Mouse (Mus musculus) layer of hippocampus, postnatal 14 days (tissue): ENCODE data around the gene Bex6. TPM values are rescaled to one million over a fixed set of nuclear protein-coding genes. Genes with fewer than 3 reads are reported as not detected.
"Not testable (repeated sequence)": the region's sequence is repeated elsewhere in the genome, so short reads cannot be mapped to it uniquely, and the experiment has no call there.

Experiments used
- DNase-seq, 2 experiments: peaks; one replicate each; pipeline ENCODE4 v3.0.0; 2021 to 2022; ENCODE audit warnings: low spot score in 2 of 2, mixed read lengths in 1 of 2
- total RNA-seq, 2 experiments: library from RNA; stranded (reverse); gene quantifications; 2 replicates each; pipeline ENCODE4 v1.2.3; 2021

Bex6 gene
- total RNA-seq, 2 experiments from 2014 or later, result not detected

DNA sequence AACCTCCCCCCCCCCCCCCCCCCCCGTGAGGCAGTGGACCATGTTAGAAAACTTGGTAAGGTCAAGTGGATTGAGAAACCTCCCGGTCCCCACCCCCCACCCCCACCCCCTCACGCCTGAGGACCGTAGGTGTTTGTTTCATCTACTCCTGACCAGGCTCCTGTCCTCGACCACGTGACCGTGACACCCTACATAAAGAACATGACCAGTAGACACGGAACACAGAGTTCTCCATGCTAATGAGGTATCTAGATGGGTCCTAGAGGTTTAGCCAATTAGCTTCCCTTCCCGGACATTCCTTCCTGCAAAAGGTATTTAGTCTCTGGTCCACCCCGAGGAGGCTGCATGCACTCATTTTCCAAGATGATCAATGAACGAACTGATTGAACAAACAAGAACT lies 6.2 kb upstream of the Bex6 start:
- DNase-seq, result no peak

DNA sequence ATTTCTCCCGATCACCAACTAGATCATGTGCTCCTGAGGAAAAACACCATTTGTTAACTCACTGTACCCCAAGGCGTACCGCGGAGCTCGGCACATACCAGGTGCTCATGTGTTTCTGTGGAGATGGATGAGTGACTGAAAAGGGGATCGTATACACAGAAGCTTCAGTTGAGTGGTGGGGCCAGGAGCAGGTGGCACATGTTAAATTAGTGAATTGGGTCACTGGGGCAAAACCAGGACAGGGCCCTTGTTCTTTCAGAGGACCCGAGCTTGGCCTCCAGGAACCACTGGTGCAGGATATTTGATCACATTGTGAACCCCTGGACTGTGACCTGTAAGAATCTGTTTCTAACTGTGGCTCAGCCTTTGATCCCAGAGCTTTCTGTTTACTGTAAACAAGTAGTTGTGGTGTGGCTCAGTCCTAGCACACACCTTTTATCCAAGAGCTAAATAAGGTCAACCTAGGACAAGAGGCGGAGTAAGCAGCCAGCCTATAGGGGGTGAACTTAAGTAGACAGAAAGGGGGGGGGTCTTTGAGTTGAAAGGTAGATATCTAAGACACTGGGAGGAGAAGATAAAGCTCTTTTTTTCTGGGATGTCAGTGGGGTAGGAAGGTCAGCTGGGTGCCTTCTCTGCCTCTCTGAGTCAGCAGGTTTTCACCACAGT lies 5.2 kb upstream of the Bex6 start:
- no peak for DNase-seq

DNA sequence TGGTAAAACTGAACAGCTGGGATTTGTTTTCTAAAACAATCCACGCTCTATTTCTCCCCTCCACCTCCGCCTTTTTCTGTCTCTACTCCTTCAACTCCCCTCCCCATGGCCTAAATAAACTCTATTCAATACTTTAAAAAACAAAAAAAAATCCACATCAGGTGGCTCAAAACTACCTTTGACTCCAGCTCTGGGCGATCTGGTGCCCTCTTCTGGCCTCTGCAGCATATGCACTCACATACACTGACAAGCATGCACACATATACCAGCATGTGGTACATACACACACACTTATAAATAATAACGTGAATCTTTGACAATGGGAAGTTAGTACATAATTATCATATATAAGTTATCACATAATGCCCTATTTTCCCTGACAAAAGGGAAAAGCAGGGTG lies 4.6 kb upstream of the Bex6 start:
- no peak for DNase-seq

DNA sequence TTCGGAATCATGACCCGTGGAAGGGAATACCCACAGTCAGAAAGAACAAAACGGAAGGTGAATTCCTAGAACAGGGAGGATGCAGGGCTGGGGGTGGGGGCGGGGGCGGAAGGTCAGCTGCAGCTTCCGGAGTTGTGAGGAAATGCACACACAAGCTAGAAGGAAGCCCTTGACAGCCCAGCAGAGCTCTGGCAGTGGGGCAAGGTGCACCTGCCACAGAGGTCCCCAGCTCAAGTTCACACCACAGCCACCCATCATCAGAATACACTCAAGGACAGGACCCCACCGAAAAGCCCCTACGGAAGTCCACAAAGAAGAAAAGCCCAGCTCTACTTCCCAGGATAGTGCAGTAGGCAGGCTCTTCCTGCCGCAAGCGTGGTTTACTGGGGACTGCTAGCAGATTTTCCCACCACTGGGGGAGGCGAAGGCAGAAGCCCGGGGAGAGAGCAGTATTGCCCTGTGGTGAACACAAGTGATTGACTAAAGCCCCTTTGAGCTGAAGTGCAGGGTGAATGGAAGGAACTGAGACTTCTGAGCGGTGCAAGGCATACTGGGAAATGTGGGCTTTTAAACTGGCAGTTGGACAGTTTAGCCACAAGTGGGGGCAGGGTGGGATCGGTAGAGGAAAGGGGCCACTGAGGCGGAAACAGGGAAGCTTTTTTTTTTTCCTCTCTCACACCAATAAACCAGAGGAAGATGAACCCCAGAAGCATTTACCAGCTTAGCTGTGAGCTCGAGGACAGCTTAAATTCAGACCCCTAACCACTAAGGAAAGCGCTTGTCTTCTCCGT lies 2.5 kb upstream of the Bex6 start:
- no peak for DNase-seq

DNA sequence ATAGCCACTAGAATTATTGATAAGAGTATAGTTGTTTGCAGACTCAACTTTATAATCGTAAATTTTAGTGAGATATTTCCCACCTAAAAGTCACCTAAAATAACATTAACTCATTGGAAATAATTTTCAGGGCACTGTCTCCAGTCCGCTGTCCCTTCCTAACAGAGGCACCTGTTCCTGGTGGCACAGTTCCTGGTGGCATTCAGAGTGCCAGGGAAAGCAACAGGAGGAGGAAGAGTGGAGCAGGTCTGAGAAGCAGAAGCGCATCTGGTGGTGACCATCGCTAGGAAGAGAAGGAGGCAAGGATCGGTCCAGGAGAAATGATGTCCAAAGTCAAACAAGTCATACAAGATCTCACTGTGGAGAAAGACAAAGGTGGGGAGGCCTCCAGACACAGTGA lies 6.4 kb downstream of the Bex6 start:
- no peak for DNase-seq

DNA sequence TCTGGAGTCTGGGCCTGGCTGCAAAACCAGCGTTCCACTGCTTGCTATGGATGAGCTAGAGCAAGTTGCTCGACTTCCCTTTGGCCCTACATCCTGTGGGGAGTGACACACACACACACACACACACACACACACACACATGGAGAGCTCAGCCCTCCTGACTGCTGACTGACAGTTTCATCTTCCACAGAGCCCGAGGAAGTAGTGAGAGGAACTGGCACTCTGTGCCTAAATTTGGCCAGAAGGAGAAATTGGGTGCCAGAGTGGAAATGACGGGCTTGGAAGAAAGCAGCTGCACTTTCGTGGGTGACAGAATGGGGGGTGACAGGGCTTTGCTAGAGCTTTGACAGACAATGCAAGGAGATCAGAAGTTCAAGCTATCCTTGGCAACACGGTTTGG lies 9.5 kb downstream of the Bex6 start:
- peak in 1 of 2 experiments; percentile 55 for DNase-seq

DNA sequence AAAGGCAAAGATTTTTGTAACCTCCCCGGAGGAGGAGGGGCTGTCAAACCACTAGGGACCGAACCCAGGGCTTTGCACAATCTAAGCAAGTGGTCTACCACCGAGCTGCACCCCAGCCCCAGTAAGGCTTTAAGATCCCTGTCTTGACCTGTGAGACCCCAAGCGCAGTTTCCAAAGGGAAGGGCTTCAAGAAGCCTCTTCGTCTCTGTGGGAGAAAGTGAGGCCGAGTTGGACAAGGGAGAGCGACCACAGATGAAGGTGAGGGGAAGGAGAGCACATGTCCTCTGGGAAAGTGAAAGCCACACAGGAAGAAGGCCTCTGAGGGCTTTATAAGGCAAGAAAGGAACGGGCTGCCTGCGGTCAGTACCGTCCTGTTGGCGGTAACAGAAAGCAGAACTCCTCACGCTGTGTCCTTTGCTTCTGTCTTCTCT lies 10.4 kb downstream of the Bex6 start:
- DNase-seq, result no peak

DNA sequence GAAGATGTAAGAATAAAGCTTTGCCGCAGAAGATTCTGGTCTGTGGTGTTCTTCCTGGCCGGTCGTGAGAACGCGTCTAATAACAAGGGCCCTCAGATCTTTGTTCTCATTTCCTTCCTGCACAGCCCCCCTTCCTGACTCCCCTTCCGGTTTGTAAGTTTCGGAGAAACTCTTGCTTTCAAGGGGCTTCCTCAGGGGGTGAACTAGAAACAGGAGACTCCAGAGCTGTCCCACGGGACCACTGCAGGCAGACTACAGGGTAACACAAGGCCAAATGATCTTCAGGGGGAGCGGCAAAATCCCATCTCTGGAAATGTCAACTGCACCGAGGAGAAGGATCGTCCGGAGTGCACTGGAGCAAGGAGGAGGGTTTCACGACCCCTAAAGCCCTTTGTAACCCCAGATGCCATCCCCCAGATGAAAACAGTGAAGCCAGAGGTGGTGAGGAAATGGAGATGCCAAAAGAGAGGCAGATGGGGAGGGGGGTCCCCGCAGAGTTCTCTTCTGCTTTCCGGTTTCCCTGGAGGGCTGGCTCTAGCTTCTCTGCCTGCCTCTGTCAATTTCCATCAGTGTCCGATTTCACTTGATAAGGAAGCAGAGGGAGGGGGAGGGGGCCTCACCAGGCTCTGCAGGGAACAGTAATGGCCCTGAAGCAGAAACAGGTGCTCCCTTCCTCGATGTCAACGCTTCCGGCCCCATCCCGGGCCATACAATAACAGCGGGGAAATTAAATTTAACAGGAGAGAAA lies 20.8 kb downstream of the Bex6 start:
- DNase-seq, result no peak

DNA sequence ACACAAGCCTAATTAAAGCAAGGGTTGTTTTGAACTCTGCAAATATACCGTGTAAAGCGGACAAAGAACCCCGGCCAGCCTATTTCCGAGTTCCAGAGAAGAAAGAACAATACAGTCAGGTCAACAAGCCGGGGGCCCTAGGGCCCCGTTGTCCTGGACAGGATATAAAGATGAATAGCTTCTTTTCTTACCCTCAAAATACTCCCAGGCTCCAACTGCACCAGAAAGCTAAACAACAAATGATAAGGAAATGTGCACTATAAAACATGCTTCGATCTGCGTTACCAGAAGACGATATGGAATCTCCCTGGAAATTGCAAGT lies 21.3 kb downstream of the Bex6 start:
- no peak for DNase-seq

DNA sequence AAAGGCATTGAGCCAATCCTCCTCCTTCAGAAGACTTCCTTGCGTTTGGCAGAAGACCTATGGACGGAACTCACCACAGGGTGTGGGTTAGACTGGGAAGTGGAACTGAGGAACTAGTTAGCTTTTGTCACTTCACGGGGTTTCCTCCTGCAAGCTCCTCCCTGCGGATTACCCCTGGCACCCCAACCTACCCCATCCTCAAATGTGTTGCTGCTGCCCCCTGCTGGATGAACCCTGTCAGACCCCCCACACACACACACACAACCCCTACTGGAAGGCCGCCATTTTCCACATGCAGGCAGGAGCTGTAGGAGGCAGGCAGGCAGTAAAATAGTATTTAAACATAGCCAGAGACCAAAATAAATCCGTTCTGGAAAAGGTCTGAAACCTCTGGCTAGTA lies 23.1 kb downstream of the Bex6 start:
- peak; percentile 33 to 41 for DNase-seq

DNA sequence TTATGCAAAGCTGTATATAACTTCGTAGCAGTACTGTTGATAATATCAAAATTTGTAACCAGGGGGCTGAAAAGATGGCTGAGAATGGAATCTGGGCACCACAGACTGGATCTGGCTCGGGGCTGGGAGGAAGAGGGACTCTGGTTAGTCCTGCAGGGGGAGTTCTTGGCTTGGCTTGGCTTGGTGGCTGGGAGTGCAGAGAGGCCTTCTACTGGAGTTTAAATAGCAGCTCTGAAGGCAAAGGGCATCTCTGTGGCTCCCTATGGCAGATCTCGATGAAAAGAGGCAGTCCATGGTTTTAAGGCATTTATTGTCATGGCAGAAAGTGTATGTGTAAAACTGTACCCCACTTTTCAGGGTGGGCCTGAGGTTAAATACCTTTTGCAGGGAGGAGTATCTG lies 25.3 kb downstream of the Bex6 start:
- no peak for DNase-seq

DNA sequence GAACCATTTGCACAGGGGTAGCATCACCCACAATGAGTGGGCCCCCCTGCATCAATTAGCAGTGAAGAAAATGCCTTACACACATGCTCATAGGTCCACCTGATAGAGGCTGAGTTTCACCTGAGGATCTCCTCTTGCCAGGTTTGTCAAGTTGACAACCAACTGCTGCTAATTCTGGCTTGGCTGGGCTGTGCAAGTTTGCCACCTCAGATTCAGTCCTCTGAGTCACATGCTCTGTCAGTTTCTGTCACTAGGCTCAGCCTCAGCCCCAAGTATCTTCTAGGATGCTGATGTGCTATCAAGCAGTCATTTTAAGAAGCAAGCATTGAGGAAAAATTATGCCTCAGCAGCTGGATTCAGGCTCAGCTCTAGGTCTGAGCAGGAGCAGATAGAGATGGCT lies 34.5 kb downstream of the Bex6 start:
- DNase-seq, result no peak

DNA sequence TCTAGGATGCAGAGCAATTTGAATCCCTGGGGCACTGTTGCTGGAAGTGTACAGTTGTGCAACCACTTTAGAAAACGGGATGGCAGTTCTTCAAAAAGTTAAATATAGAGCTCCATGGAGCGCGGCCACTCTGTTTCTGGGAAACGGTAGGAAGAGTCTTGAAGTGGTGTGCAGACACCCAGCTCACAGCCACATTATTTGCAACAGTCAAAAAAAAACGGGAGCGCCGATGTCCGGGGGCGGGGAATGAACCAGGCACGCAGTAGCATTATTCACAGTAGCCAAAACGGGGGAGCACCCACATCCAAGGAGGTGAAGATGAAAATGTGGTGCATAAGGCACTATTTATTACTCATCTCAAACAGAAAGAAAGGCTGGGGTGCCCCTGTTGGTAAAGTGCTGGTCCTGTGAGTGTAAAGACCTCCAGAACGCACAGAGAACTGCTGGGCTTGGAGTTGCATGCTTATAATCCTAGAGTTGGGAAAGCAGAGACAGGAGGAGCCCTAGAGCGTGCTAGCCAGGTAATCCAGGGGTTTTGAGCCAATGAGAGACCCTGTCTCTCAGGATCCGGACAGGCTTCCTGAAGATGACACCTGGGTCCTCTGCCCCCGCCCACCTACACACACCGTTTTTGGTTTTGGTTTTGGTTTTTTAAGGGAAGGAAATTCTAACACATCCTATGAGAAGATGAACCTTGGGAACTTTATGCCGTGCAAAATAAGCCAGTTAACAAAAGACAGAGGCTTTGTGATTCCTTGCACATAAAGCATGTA lies 35.4 kb downstream of the Bex6 start:
- DNase-seq, result no peak

DNA sequence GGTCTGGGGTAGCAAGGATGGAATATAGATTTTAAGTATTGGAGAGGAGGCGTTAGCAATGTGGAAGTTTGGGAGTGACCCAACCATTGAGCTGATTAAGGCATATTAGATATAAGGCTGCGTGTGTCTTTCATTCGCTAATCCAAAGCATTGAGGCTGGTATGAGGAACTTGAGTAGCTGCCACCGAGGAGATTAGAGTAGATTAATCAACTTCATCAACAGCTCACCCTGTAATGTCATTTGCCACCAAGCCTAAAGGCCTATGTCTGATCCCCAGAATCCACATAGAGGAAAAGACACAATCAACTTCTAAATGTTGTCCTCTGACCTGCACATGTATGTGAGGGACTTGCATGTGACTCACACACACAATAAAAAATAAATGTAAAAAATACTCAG lies 42.2 kb downstream of the Bex6 start:
- no peak for DNase-seq

DNA sequence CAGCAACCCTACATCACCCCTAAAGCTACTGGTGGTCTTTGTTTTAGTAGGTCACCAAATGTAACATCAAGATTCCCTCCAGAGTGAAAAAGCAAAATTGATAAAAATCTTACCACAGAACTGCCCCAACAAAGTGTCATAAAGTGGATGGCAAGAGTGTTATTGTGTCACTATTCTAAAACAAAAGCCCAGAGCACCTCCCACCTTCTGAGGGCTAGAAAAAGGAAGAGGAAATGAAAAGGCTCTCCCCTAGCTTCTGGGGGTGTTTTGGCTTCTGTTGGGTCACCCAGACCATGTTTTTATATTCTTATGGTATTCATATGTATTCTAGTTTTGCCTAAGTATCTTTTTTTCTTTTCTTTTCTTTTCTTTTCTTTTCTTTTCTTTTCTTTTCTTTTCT lies 42.8 kb downstream of the Bex6 start:
- no peak for DNase-seq

DNA sequence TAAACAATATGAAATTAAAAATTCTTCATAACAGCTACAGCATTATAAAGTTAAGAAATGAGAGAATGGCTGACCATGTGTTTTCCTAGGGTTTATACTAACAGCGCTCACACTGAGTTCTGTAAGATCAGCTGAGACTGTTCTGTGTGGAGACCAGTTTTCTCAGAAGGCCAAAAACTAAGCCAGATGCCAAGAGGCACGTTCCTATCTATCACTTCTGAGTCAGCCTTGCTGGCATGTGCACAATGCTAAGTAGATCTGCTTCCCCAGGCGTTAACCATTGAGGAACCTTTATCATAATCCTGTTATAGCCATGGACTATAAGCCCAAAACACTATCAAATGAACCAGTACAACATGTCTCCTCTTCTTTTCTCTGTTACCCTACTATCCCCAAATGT lies 52.4 kb downstream of the Bex6 start:
- DNase-seq, result not testable (repeated sequence)

Other genes starting within 250 kb of the Bex6 start
- 10 to 100 TPM; 10.5 to 13.1 TPM for gene Pigz, start 246.0 kb upstream of the Bex6 start, total RNA-seq
- 10 to 100 TPM; 49.5 to 50.8 TPM for gene 0610012G03Rik, start 231.3 kb upstream of the Bex6 start, total RNA-seq
- 10 to 100 TPM; 47.8 to 52.5 TPM for gene Ncbp2, start 231.3 kb upstream of the Bex6 start, total RNA-seq
- 10 to 100 TPM; 40.0 to 43.4 TPM for gene Senp5, start 176.5 kb upstream of the Bex6 start, total RNA-seq
- gene Pak2, start 100.5 kb upstream of the Bex6 start, total RNA-seq, result 10 to 100 TPM; 33.3 TPM
- 10 to 100 TPM; 29.2 to 29.7 TPM for gene Pigx, start 80.1 kb upstream of the Bex6 start, total RNA-seq
- 10 to 100 TPM; 61.5 to 65.9 TPM for gene Cep19, start 80.0 kb upstream of the Bex6 start, total RNA-seq
- gene Nrros, start 14.2 kb upstream of the Bex6 start, total RNA-seq, result 10 to 100 TPM; 10.6 to 11.7 TPM
- 10 to 100 TPM; 42.8 to 43.1 TPM for gene Fbxo45, start 67.3 kb downstream of the Bex6 start, total RNA-seq
- gene Wdr53, start 67.4 kb downstream of the Bex6 start, total RNA-seq, result 10 to 100 TPM; 10.7 to 12.8 TPM
- under 1 TPM in 1 of 2 experiments, not detected in 1; 0.30 TPM for gene Smco1, start 91.6 kb downstream of the Bex6 start, total RNA-seq
- gene Rnf168, start 97.6 kb downstream of the Bex6 start, total RNA-seq, result 10 to 100 TPM; 22.7 to 24.7 TPM
- gene Ubxn7, start 152.4 kb downstream of the Bex6 start, total RNA-seq, result 10 to 100 TPM; 57.1 to 59.4 TPM
- not detected for gene Tm4sf19, start 220.7 kb downstream of the Bex6 start, total RNA-seq
- gene Tctex1d2, start 239.9 kb downstream of the Bex6 start, total RNA-seq, result 10 to 100 TPM; 11.8 to 14.0 TPM